Mouse (Mus musculus) midbrain, embryonic 15.5 days (tissue): ENCODE results near the gene Unc5cl. TPM values are rescaled to one million over a fixed set of nuclear protein-coding genes. Genes with fewer than 3 reads are reported as not detected.

Experiments used
- ATAC-seq: fragments of 200-750 bp; cut with Nextera tagmentation; replicated peaks from 2 replicates; pipeline ENCODE4 v1.8.0; 2017; ENCODE audit warnings: moderate TSS enrichment
- H3K27ac ChIP-seq: fragments of 300-500 bp; sonication (generic); 2 replicates; pipeline ENCODE4 v1.5.1; 2015; ENCODE audit warnings: mild to moderate bottlenecking, inconsistent platforms
- H3K27me3 ChIP-seq: fragments of 300-500 bp; sonication (generic); replicated peaks from 2 replicates; pipeline ENCODE4 v1.6.1; 2015; ENCODE audit warnings: inconsistent platforms
- H3K36me3 ChIP-seq: fragments of 300-500 bp; sonication (generic); replicated peaks from 2 replicates; pipeline ENCODE4 v1.6.1; 2015; ENCODE audit warnings: inconsistent platforms
- H3K4me1 ChIP-seq: fragments of 300-500 bp; sonication (generic); 2 replicates; pipeline ENCODE4 v1.6.1; 2015; ENCODE audit warnings: inconsistent platforms
- H3K4me2 ChIP-seq: fragments of 300-500 bp; sonication (generic); 2 replicates; pipeline ENCODE4 v1.6.1; 2015; ENCODE audit warnings: inconsistent platforms, mild to moderate bottlenecking, moderate library complexity
- H3K4me3 ChIP-seq: fragments of 300-500 bp; sonication (generic); 2 replicates; pipeline ENCODE4 v1.5.1; 2015; ENCODE audit warnings: mild to moderate bottlenecking, inconsistent platforms
- H3K9ac ChIP-seq: fragments of 300-500 bp; sonication (generic); 2 replicates; pipeline ENCODE4 v1.6.1; 2015; ENCODE audit warnings: mild to moderate bottlenecking, inconsistent platforms
- H3K9me3 ChIP-seq: fragments of 300-500 bp; sonication (generic); 2 replicates; pipeline ENCODE4 v1.6.1; 2016; ENCODE audit warnings: inconsistent platforms
- WGBS: fragments of 180-500 bp; shearing (Covaris S2); methylation state at CpG from one replicate; pipeline ENCODE4 v1.1.7; 2015; ENCODE audit warnings: mixed read lengths; 5-methylcytosine and 5-hydroxymethylcytosine counted together
- polyA plus RNA-seq: library from polyadenylated mRNA; unstranded; fragments of >200 nt; fragmentation: Nextera tagmentation; extraction: Ambion mirVana; gene quantifications from 2 replicates; pipeline ENCODE4 v1.2.1, GENCODE M21; 2015

The Unc5cl gene
- polyA plus RNA-seq, 1 experiment from 2014 or later = 0.22 TPM

- H3K4me1 ChIP-seq = no peaks in the 10 kb centered on the region
- no peak for ATAC-seq
- whole genome bisulfite sequencing = 33% methylated on average over 9 of the region's 9 CpGs
- H3K9ac ChIP-seq = no peak overlapping the region
- H3K4me2 ChIP-seq = no peak overlapping the region
- H3K27me3 ChIP-seq = no peaks in the 10 kb centered on the region
- no peaks in the 10 kb centered on the region for H3K36me3 ChIP-seq
- no peak overlapping the region for H3K27ac ChIP-seq
- no peak overlapping the region for H3K4me3 ChIP-seq
- H3K9me3 ChIP-seq = no peaks in the 10 kb centered on the region
These were observed 101.7 kb downstream of the Unc5cl start for GRCm38 (mm10) chr17:48556223-48556962.

GRCm38 (mm10) chr17:48557823-48558715 is 103.4 kb downstream of the Unc5cl start:
- Histone ChIP-seq H3K27me3 (no peaks in the 10 kb centered on the region), H3K27ac (no peak overlapping the region), H3K36me3 (no peaks in the 10 kb centered on the region), H3K4me2 (no peak overlapping the region), H3K9ac (no peak overlapping the region), H3K9me3 (no peaks in the 10 kb centered on the region), H3K4me1 (no peaks in the 10 kb centered on the region), H3K4me3 (no peak overlapping the region)
- WGBS = 94% methylated on average over 7 of the region's 7 CpGs
- no peak for ATAC-seq

GRCm38 (mm10) chr17:48564931-48565330 is 110.2 kb downstream of the Unc5cl start:
- H3K4me2 ChIP-seq = no peak overlapping the region
- ATAC-seq = no peak
- H3K4me3 ChIP-seq = no peak overlapping the region
- H3K9ac ChIP-seq = no peak overlapping the region
- H3K9me3 ChIP-seq = no peaks in the 10 kb centered on the region
- H3K27ac ChIP-seq = no peak overlapping the region
- no peaks in the 10 kb centered on the region for H3K4me1 ChIP-seq
- WGBS = 96% methylated on average over 8 of the region's 8 CpGs
- H3K27me3 ChIP-seq = no peaks in the 10 kb centered on the region
- H3K36me3 ChIP-seq = no peaks in the 10 kb centered on the region

GRCm38 (mm10) chr17:48569656-48570055 is 115.0 kb downstream of the Unc5cl start:
- H3K9me3 ChIP-seq = no peaks in the 10 kb centered on the region
- ATAC-seq = no peak
- no peak overlapping the region for H3K4me2 ChIP-seq
- 88% methylated on average over 4 of the region's 4 CpGs for WGBS
- H3K27me3 ChIP-seq = no peaks in the 10 kb centered on the region
- no peak overlapping the region for H3K27ac ChIP-seq
- H3K4me3 ChIP-seq = no peak overlapping the region
- H3K9ac ChIP-seq = no peak overlapping the region
- H3K36me3 ChIP-seq = no peaks in the 10 kb centered on the region
- H3K4me1 ChIP-seq = no peaks in the 10 kb centered on the region

GRCm38 (mm10) chr17:48581153-48581552 is 126.5 kb downstream of the Unc5cl start:
- Histone ChIP-seq H3K27me3 (no peaks in the 10 kb centered on the region), H3K4me1 (peaks cover 8% of the 10 kb centered on the region), H3K9me3 (no peaks in the 10 kb centered on the region), H3K9ac (no peak overlapping the region), H3K4me2 (no peak overlapping the region), H3K27ac (no peak overlapping the region), H3K36me3 (no peaks in the 10 kb centered on the region), H3K4me3 (no peak overlapping the region)
- no peak for ATAC-seq
- 89% methylated on average over 5 of the region's 5 CpGs for WGBS

GRCm38 (mm10) chr17:48582486-48582990 is 127.8 kb downstream of the Unc5cl start:
- Histone ChIP-seq H3K36me3 (no peaks in the 10 kb centered on the region), H3K27me3 (no peaks in the 10 kb centered on the region), H3K9ac (no peak overlapping the region), H3K9me3 (no peaks in the 10 kb centered on the region), H3K4me3 (peak overlapping the region; percentile 10), H3K4me2 (peak overlapping the region; percentile 32), H3K4me1 (peaks cover 10% of the 10 kb centered on the region), H3K27ac (no peak overlapping the region)
- peak; percentile 31; the same call in 1 of the 2 replicates for ATAC-seq
- WGBS = 48% methylated on average over 14 of the region's 14 CpGs

GRCm38 (mm10) chr17:48583401-48583800 is 128.7 kb downstream of the Unc5cl start:
- Histone ChIP-seq H3K9me3 (no peaks in the 10 kb centered on the region), H3K27ac (no peak overlapping the region), H3K9ac (no peak overlapping the region), H3K4me3 (no peak overlapping the region), H3K36me3 (no peaks in the 10 kb centered on the region), H3K4me1 (peaks cover 10% of the 10 kb centered on the region), H3K4me2 (no peak overlapping the region), H3K27me3 (no peaks in the 10 kb centered on the region)
- ATAC-seq = no peak
- 82% methylated on average over 11 of the region's 11 CpGs for whole genome bisulfite sequencing

- H3K27me3 ChIP-seq = no peaks in the 10 kb centered on the region
- 10% methylated on average over 14 of the region's 14 CpGs for WGBS
- H3K4me1 ChIP-seq = peaks cover 10% of the 10 kb centered on the region
- no peaks in the 10 kb centered on the region for H3K9me3 ChIP-seq
- H3K4me3 ChIP-seq = peak overlapping the region; percentile 5
- H3K4me2 ChIP-seq = peak overlapping the region; percentile 44
- H3K36me3 ChIP-seq = no peaks in the 10 kb centered on the region
- no peak overlapping the region for H3K27ac ChIP-seq
- ATAC-seq = peak; percentile 74
- H3K9ac ChIP-seq = no peak overlapping the region
These were observed 131.2 kb downstream of the Unc5cl start for GRCm38 (mm10) chr17:48585902-48586359.

- WGBS = 54% methylated on average over 3 of the region's 3 CpGs
- no peak overlapping the region for H3K4me3 ChIP-seq
- H3K9me3 ChIP-seq = no peaks in the 10 kb centered on the region; the same call in 1 of the 2 replicates
- no peak overlapping the region for H3K4me2 ChIP-seq
- H3K27me3 ChIP-seq = no peaks in the 10 kb centered on the region
- H3K4me1 ChIP-seq = peaks cover 5% of the 10 kb centered on the region; the same call in 1 of the 2 replicates
- H3K36me3 ChIP-seq = no peaks in the 10 kb centered on the region
- no peak for ATAC-seq
- H3K27ac ChIP-seq = no peak overlapping the region
- no peak overlapping the region for H3K9ac ChIP-seq
These were observed 134.0 kb downstream of the Unc5cl start for GRCm38 (mm10) chr17:48588674-48589073.

Other genes starting within 250 kb of the Unc5cl start
- gene Trem1, start 222.1 kb upstream of the Unc5cl start, polyA plus RNA-seq = not detected in 2 replicates
- not detected in 2 replicates for gene Trem3, start 207.1 kb upstream of the Unc5cl start, polyA plus RNA-seq
- not detected in 2 replicates for gene Treml4, start 190.6 kb upstream of the Unc5cl start, polyA plus RNA-seq
- 0.08 TPM in 1 of 2 replicates, not detected in the other for gene Treml2, start 155.4 kb upstream of the Unc5cl start, polyA plus RNA-seq
- gene B430306N03Rik, start 138.8 kb upstream of the Unc5cl start, polyA plus RNA-seq = 0.09 and 0.22 TPM in 2 replicates
- 3.9 and 4.2 TPM in 2 replicates for gene Trem2, start 108.5 kb upstream of the Unc5cl start, polyA plus RNA-seq
- 0.41 TPM in 2 replicates for gene Treml1, start 95.0 kb upstream of the Unc5cl start, polyA plus RNA-seq
- 12.2 and 12.3 TPM in 2 replicates for gene Nfya, start 45.0 kb upstream of the Unc5cl start, polyA plus RNA-seq
- 38.3 and 41.3 TPM in 2 replicates for gene Oard1, start 44.9 kb upstream of the Unc5cl start, polyA plus RNA-seq
- 0.31 and 0.55 TPM in 2 replicates for gene Apobec2, start 22.0 kb upstream of the Unc5cl start, polyA plus RNA-seq
- 1.7 and 2.6 TPM in 2 replicates for gene Tspo2, start 3.4 kb upstream of the Unc5cl start, polyA plus RNA-seq